ENCODE assay signal across 26 mouse cellular contexts in the genomic region with DNA sequence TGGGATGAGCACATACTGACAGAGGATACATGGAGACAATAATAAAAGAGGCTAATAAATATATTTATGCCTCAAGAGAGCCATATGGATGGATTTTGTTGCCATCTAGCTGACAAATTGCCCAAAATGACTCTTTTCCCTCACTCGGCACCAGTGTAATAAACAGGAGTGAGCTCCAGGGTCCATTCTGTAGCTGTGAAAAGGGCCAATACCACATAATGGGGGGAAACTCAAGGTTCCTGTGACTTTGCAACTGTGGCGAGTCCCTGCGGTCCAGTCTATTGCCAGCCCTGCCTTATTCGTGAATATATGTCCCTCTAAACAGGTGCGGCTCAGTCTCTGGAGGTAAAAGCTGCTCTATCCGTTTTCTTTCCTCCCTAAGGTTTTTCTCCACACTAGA.
"Had no signal": no experiment of that assay in that cellular context is flagged by ENCODE, and none has a peak within 500 bp of the region (broad histone marks: within the 10 kb centered on the region; RNA-seq: fewer than 3 reads in every experiment).

No protein-coding gene starts in this region.

- H3K4me3 ChIP-seq: gastrocnemius, adult 2 months; heart, embryonic 10.5 days; heart, embryonic 12.5 days; hindbrain, embryonic 10.5 days; hindbrain, embryonic 12.5 days; kidney, embryonic 15.5 days; limb, embryonic 13.5 days; limb, embryonic 15.5 days; liver, embryonic 12.5 days had no signal

- H3K4me2 ChIP-seq: heart, embryonic 12.5 days; hindbrain, embryonic 12.5 days; hindbrain, embryonic 14.5 days; kidney, embryonic 15.5 days; limb, embryonic 13.5 days; limb, embryonic 15.5 days; liver, embryonic 12.5 days had no signal

- ATAC-seq: hindbrain, postnatal 0 days; intestine, embryonic 16.5 days; liver, embryonic 12.5 days had no signal

- H3K9ac ChIP-seq: heart, embryonic 12.5 days; hindbrain, embryonic 12.5 days; hindbrain, embryonic 14.5 days; kidney, embryonic 15.5 days; limb, embryonic 13.5 days; limb, embryonic 15.5 days; liver, embryonic 12.5 days had no signal

- H3K36me3 ChIP-seq: heart, embryonic 10.5 days; hindbrain, embryonic 10.5 days; liver, embryonic 12.5 days had no signal

- H3K9me3 ChIP-seq: heart, embryonic 10.5 days; heart, embryonic 12.5 days; hindbrain, embryonic 10.5 days; hindbrain, embryonic 12.5 days; kidney, embryonic 15.5 days; limb, embryonic 13.5 days; limb, embryonic 15.5 days; liver, embryonic 12.5 days had no signal

- H3K4me1 ChIP-seq: heart, embryonic 10.5 days; heart, embryonic 12.5 days; hindbrain, embryonic 10.5 days; hindbrain, embryonic 12.5 days; liver, embryonic 12.5 days had no signal

- H3K27me3 ChIP-seq: heart, embryonic 12.5 days; hindbrain, embryonic 12.5 days; kidney, embryonic 15.5 days; limb, embryonic 13.5 days; limb, embryonic 15.5 days; liver, embryonic 12.5 days had no signal

- H3K27ac ChIP-seq: gastrocnemius, adult 2 months; heart, embryonic 10.5 days; hindbrain, embryonic 10.5 days; hindbrain, embryonic 12.5 days; hindbrain, embryonic 14.5 days; hindbrain, postnatal 0 days; kidney, embryonic 15.5 days; kidney, postnatal 0 days; limb, embryonic 13.5 days; limb, embryonic 15.5 days; liver, embryonic 12.5 days had no signal

- DNase-seq: gastrocnemius, adult 2 months; gastrocnemius, postnatal 10 days; gastrocnemius, postnatal 25 days; heart, adult 18-20 months; heart, postnatal 10 days; heart, postnatal 4 days; kidney, adult 11 months; kidney, adult 2 months; kidney, adult 9 months; kidney, postnatal 14 days; kidney, postnatal 36 days; layer of hippocampus, adult 9-11 months; layer of hippocampus, postnatal 36 days; left cerebral cortex, postnatal 4 days had no signal
